Mouse (Mus musculus): ENCODE measurements around the gene Il20rb. TPM values are rescaled to one million over a fixed set of nuclear protein-coding genes. Genes with fewer than 3 reads are reported as not detected.
A peak's percentile ranks its signal among the peaks of the same experiment; 100 is the strongest.

Gene Il20rb
- total and polyA plus RNA-seq, 3 experiments = 0.86 to 2.0 (median 1.6) TPM

DNA sequence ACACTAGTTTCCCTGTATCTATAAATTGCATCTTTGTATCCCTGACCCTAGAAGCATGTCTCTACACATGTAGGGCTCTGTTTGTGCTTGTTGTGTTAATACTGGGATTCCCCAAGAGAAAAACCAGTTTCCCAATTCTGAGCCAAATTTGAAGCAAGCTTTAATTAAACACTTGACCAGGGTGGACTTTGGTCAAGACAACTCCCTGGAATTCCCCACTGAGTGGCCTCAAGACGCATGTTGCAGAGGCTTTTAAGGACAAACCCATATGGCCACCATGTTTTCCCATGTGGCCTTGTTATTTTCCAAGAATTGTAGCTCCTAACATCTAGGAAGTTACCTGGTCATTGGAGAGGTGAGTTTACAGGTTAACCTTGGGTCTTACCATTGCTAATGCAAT is 12.5 kb downstream of the Il20rb start:
- WGBS = 39% methylated on average over 1 of the region's 1 CpGs
- Histone ChIP-seq H3K36me3 (ENCODE audit: control insufficient read depth, insufficient read depth, low read length) (peaks cover 2% of the 10 kb centered on the region; the same call in 1 of the 2 replicates), H3K27me3 (ENCODE audit: control insufficient read depth, insufficient read depth, low read length) (no peaks in the 10 kb centered on the region), H3K9ac (ENCODE audit: low read depth, low read length) (no peak overlapping the region), H3K79me2 (replicated peaks; ENCODE audit: control insufficient read depth, insufficient read depth, low read length) (no peaks in the 10 kb centered on the region), H3K27ac (no peak overlapping the region), H3K4me1 (ENCODE audit: control insufficient read depth, insufficient read depth, low read length) (peaks cover 19% of the 10 kb centered on the region), H3K4me3 (no peak overlapping the region)
- intact Hi-C loops (cut with DNase I) = no loop called here
- no peak for TF ChIP-seq CTCF (IDR thresholded peaks at IDR 0.05)
- no peak for TF ChIP-seq EP300 (IDR thresholded peaks at IDR 0.05; ENCODE audit: insufficient read depth, low read depth, low read length)
- no peak for TF ChIP-seq POLR2A (IDR thresholded peaks at IDR 0.05; ENCODE audit: insufficient read depth, low read depth, low read length)
- no peak for DNase-seq

DNA sequence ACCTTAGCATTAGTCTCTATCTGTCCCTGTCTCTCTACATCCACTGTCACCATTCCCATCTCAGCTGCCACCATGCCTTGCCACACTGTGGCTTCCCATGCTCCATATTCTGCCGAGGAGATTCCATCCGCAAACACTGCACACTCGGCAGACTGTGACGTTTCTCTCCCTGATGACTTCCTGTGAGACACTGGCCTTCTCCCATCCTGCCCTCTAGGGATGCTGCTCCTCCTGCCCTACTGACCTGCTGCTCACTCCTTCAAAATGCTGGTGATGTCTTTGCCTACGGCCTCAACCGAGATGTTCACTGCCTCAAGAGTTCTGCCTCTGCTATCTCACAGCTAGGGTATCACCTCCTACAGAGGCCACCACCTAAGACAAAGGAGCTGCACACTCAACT is 13.2 kb downstream of the Il20rb start:
- intact Hi-C loops (cut with DNase I) = no loop called here
- no peaks in the 10 kb centered on the region for H3K27me3 ChIP-seq (ENCODE audit: control insufficient read depth, insufficient read depth, low read length)
- H3K4me3 ChIP-seq = no peak overlapping the region
- 50% methylated on average over 6 of the region's 6 CpGs for WGBS
- no peak overlapping the region for H3K27ac ChIP-seq
- no peak overlapping the region for H3K9ac ChIP-seq (ENCODE audit: low read depth, low read length)
- H3K4me1 ChIP-seq (ENCODE audit: control insufficient read depth, insufficient read depth, low read length) = peaks cover 19% of the 10 kb centered on the region
- no peak for TF ChIP-seq EP300 (IDR thresholded peaks at IDR 0.05; ENCODE audit: insufficient read depth, low read depth, low read length)
- no peaks in the 10 kb centered on the region for H3K79me2 ChIP-seq (replicated peaks; ENCODE audit: control insufficient read depth, insufficient read depth, low read length)
- DNase-seq = no peak
- H3K36me3 ChIP-seq (ENCODE audit: control insufficient read depth, insufficient read depth, low read length) = peaks cover 2% of the 10 kb centered on the region; the same call in 1 of the 2 replicates

DNA sequence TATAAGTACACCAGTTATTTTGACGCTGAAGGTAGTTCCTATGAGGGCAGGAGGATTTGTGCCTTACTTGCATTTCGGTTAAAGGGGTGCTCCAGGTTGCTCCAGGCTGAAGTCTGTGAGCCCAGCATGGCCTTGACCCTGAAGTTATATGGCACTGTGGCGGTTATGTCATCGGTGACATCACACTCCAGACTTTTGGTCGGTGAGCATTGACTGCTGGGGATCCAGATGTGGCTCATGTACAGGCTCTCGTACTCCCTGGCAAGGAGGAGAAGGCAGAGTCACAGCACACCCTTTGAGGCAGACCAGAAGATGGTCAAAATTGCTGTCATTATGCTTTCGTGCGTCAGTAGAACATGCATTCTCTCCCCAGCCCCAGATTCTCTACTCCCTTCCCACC is 13.7 kb downstream of the Il20rb start:
- intact Hi-C loops (cut with DNase I) = no loop called here
- Histone ChIP-seq H3K4me3 (no peak overlapping the region), H3K27ac (no peak overlapping the region), H3K9ac (ENCODE audit: low read depth, low read length) (no peak overlapping the region), H3K36me3 (ENCODE audit: control insufficient read depth, insufficient read depth, low read length) (peaks cover 4% of the 10 kb centered on the region; the same call in 1 of the 2 replicates), H3K79me2 (replicated peaks; ENCODE audit: control insufficient read depth, insufficient read depth, low read length) (no peaks in the 10 kb centered on the region), H3K4me1 (ENCODE audit: control insufficient read depth, insufficient read depth, low read length) (peaks cover 22% of the 10 kb centered on the region), H3K27me3 (ENCODE audit: control insufficient read depth, insufficient read depth, low read length) (no peaks in the 10 kb centered on the region)
- WGBS = 96% methylated on average over 8 of the region's 8 CpGs
- no peak for DNase-seq
- TF ChIP-seq CTCF (IDR thresholded peaks at IDR 0.05) = no peak
- no peak for TF ChIP-seq POLR2A (IDR thresholded peaks at IDR 0.05; ENCODE audit: insufficient read depth, low read depth, low read length)
- no peak for TF ChIP-seq EP300 (IDR thresholded peaks at IDR 0.05; ENCODE audit: insufficient read depth, low read depth, low read length)

DNA sequence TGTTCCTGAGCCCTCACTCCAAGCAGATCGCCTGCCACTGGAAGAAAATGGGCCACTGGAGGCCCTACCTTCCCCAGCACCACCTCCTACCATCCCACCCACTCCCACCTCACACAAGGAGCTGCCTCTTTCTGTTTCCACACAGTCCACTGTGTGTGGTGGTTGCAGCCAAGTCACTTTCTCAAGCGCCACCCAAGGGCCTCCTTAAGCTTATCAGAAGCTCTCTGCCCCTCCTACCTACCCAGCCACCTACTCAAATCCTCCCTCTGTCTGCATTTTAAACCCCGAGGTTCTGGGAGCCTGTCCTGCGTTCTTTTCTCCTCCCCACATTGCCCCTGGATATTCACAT is 15.0 kb downstream of the Il20rb start:
- no peaks in the 10 kb centered on the region for H3K79me2 ChIP-seq (replicated peaks; ENCODE audit: control insufficient read depth, insufficient read depth, low read length)
- WGBS = 68% methylated on average over 4 of the region's 4 CpGs
- H3K27ac ChIP-seq = peak overlapping the region; percentile 81
- intact Hi-C loops (cut with DNase I) = loop anchor here (1.0 to 2.0 kb wide), 2 partner anchors 17 to 33 kb away; no protein-coding TSS in a partner anchor
- H3K9ac ChIP-seq (ENCODE audit: low read depth, low read length) = no peak overlapping the region
- no peak overlapping the region for H3K4me3 ChIP-seq
- no peaks in the 10 kb centered on the region for H3K27me3 ChIP-seq (ENCODE audit: control insufficient read depth, insufficient read depth, low read length)
- DNase-seq = no peak
- TF ChIP-seq POLR2A (IDR thresholded peaks at IDR 0.05; ENCODE audit: insufficient read depth, low read depth, low read length) (no peak), EP300 (IDR thresholded peaks at IDR 0.05; ENCODE audit: insufficient read depth, low read depth, low read length) (no peak), CTCF (IDR thresholded peaks at IDR 0.05) (no peak)
- peaks cover 4% of the 10 kb centered on the region; the same call in 1 of the 2 replicates for H3K36me3 ChIP-seq (ENCODE audit: control insufficient read depth, insufficient read depth, low read length)
- peaks cover 31% of the 10 kb centered on the region for H3K4me1 ChIP-seq (ENCODE audit: control insufficient read depth, insufficient read depth, low read length)

DNA sequence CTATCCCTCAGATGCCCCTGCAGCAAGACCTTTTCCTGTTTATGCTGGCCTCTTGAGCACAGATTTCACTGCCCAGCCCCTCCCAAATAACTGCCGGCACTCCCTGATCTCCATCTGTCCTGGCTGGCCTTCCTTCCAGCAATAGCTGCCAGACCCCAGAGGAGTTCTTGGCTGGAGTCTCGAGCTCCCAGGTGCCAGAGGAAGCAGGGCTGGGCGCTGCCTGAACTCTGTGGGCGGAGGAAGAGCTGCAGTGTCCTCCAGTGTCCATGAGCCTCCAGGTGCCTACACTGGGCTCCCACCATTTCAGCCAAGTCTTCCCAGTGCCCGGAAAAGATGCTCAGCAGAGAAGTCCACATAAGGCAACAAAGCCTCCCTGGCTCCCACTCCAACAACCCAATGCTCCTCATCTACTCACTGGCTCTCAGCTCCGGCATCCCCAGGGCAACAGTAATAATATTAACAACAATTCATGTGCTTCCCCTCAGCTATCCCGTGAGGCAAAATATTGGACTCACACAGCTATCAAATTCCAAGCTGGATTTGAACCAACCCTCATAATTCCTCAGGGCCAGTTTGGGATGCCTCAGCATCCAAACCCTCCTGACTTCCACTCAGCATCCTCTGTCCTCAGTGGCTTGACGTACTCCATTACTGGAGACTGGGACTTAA is 15.5 kb downstream of the Il20rb start:
- intact Hi-C loops (cut with DNase I) = loop anchor here (1.0 to 2.0 kb wide), 2 partner anchors 17 to 34 kb away; no protein-coding TSS in a partner anchor
- no peaks in the 10 kb centered on the region for H3K27me3 ChIP-seq (ENCODE audit: control insufficient read depth, insufficient read depth, low read length)
- H3K79me2 ChIP-seq (replicated peaks; ENCODE audit: control insufficient read depth, insufficient read depth, low read length) = no peaks in the 10 kb centered on the region
- 22% methylated on average over 8 of the region's 8 CpGs for WGBS
- H3K4me1 ChIP-seq (ENCODE audit: control insufficient read depth, insufficient read depth, low read length) = peaks cover 32% of the 10 kb centered on the region
- H3K36me3 ChIP-seq (ENCODE audit: control insufficient read depth, insufficient read depth, low read length) = peaks cover 4% of the 10 kb centered on the region; the same call in 1 of the 2 replicates
- H3K9ac ChIP-seq (ENCODE audit: low read depth, low read length) = 0 out of 2 replicates have a peak overlapping the region, but pooled peaks have one; percentile 20
- TF ChIP-seq CTCF (IDR thresholded peaks at IDR 0.05) (peak; percentile 25), EP300 (IDR thresholded peaks at IDR 0.05; ENCODE audit: insufficient read depth, low read depth, low read length) (peak; percentile 93), POLR2A (IDR thresholded peaks at IDR 0.05; ENCODE audit: insufficient read depth, low read depth, low read length) (no peak)
- no peak overlapping the region for H3K4me3 ChIP-seq
- peak; percentile 85 to 91 for DNase-seq
- peak overlapping the region; percentile 81 for H3K27ac ChIP-seq

DNA sequence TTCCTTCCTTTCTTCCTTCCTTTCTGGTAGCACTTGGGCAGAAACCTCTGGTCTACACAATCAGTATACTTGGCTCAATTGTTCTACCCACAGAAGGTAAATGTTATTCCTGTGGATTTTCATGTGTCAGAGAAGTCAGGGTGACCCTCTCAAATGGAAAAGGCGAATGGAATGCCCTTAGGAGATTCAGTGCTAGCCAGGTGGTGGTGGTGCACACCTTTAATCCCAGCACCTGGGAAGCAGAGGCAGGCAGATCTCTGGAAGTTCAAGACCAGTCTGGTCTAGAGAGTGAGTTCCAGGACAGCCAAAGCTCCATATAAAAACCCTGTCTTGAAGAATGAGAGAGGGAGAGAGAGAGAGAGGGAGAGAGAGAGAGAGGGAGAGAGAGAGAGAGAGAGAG is 16.4 kb downstream of the Il20rb start:
- WGBS = 72% methylated on average over 1 of the region's 1 CpGs
- Histone ChIP-seq H3K4me3 (no peak overlapping the region), H3K27ac (peak overlapping the region; percentile 75), H3K79me2 (replicated peaks; ENCODE audit: control insufficient read depth, insufficient read depth, low read length) (no peaks in the 10 kb centered on the region), H3K4me1 (ENCODE audit: control insufficient read depth, insufficient read depth, low read length) (peaks cover 32% of the 10 kb centered on the region), H3K36me3 (ENCODE audit: control insufficient read depth, insufficient read depth, low read length) (peaks cover 4% of the 10 kb centered on the region; the same call in 1 of the 2 replicates), H3K27me3 (ENCODE audit: control insufficient read depth, insufficient read depth, low read length) (no peaks in the 10 kb centered on the region), H3K9ac (ENCODE audit: low read depth, low read length) (no peak overlapping the region)
- intact Hi-C loops (cut with DNase I) = loop anchor here (2.0 kb wide), 1 partner anchor 35 kb away; no protein-coding TSS in a partner anchor
- TF ChIP-seq EP300 (IDR thresholded peaks at IDR 0.05; ENCODE audit: insufficient read depth, low read depth, low read length) = no peak
- TF ChIP-seq CTCF (IDR thresholded peaks at IDR 0.05) = no peak
- no peak for TF ChIP-seq POLR2A (IDR thresholded peaks at IDR 0.05; ENCODE audit: insufficient read depth, low read depth, low read length)
- no peak for DNase-seq

Measured in heart, adult 2 months (tissue).